Mouse (Mus musculus) MEL (cell line): ENCODE data around the gene H13. TPM values are rescaled to one million over a fixed set of nuclear protein-coding genes. Genes with fewer than 3 reads are reported as not detected.

Source experiments
- DNase-seq: peaks from one replicate; pipeline ENCODE4 v3.0.0; 2011; ENCODE audit warnings: low read depth, low spot score
- H3K27ac ChIP-seq: 2 replicates; pipeline ENCODE4 v1.5.1; 2012; ENCODE audit warnings: low read depth, mild to moderate bottlenecking, control low read depth, low read length, moderate library complexity; ENCODE audit not compliant: control insufficient read depth
- H3K27me3 ChIP-seq, 2 experiments: fragments of 150-350 bp in 1 of 2; sonication (generic) in 1 of 2; 2 replicates each; pipeline ENCODE4 v1.6.1; 2012; ENCODE audit warnings: low read length in 2 of 2, mild to moderate bottlenecking in 2 of 2, improper control_type of control experiment in 1 of 2, moderate library complexity in 1 of 2; ENCODE audit not compliant: insufficient read depth in 2 of 2, control insufficient read depth in 1 of 2
- H3K36me3 ChIP-seq, 2 experiments: 2 replicates each; pipeline ENCODE4 v1.6.1; 2012 to 2014; ENCODE audit warnings: low read length in 2 of 2, improper control_type of control experiment in 1 of 2, inconsistent platforms in 1 of 2, mild to moderate bottlenecking in 1 of 2; ENCODE audit not compliant: insufficient read depth in 2 of 2, control insufficient read depth in 1 of 2
- H3K4me1 ChIP-seq, 2 experiments: fragments of 150-350 bp in 1 of 2; sonication (generic) in 1 of 2; 2 replicates each; pipeline ENCODE4 v1.6.1; 2012; ENCODE audit warnings: low read length in 2 of 2, improper control_type of control experiment in 1 of 2, mild to moderate bottlenecking in 1 of 2; ENCODE audit not compliant: insufficient read depth in 2 of 2, control insufficient read depth in 1 of 2
- H3K4me3 ChIP-seq, 2 experiments: fragments of 150-350 bp in 1 of 2; sonication (generic) in 1 of 2; 2 replicates each; pipeline ENCODE4 v1.5.1; 2012; ENCODE audit warnings: low read depth in 2 of 2, low read length in 2 of 2, mild to moderate bottlenecking in 2 of 2, moderate library complexity in 2 of 2, control low read depth in 1 of 2, improper control_type of control experiment in 1 of 2; ENCODE audit not compliant: control insufficient read depth in 1 of 2, insufficient read depth in 1 of 2
- H3K79me2 ChIP-seq: 2 replicates; pipeline ENCODE4 v1.6.1; 2012; ENCODE audit warnings: mild to moderate bottlenecking, low read length, moderate library complexity; ENCODE audit not compliant: control insufficient read depth, poor library complexity, insufficient read depth
- H3K9ac ChIP-seq: 2 replicates; pipeline ENCODE4 v1.6.1; 2012; ENCODE audit warnings: low read depth, mild to moderate bottlenecking, control low read depth, low read length, moderate library complexity; ENCODE audit not compliant: control insufficient read depth, poor library complexity, severe bottlenecking
- H3K9me3 ChIP-seq: fragments of 150-350 bp; sonication (generic); replicated peaks from 2 replicates; pipeline ENCODE4 v1.6.1; 2012; ENCODE audit warnings: mild to moderate bottlenecking, low read length, improper control_type of control experiment, moderate library complexity; ENCODE audit not compliant: insufficient read depth
- BHLHE40 ChIP-seq: IDR thresholded peaks from 2 replicates; pipeline ENCODE4 v1.6.1; 2012; ENCODE audit warnings: low read depth, mild to moderate bottlenecking, inconsistent platforms, low read length, improper control_type of control experiment, borderline replicate concordance
- CHD2 ChIP-seq: IDR thresholded peaks from 2 replicates; pipeline ENCODE4 v1.6.1; 2011; ENCODE audit warnings: low read length, improper control_type of control experiment
- CTCF ChIP-seq, 3 experiments: IDR thresholded peaks in 2 of 3; conservative IDR thresholded peaks in 1 of 3; 2 replicates each; pipeline ENCODE4 v1.5.1; 2011 to 2012; ENCODE audit warnings: low read length in 3 of 3, low read depth in 2 of 3, mild to moderate bottlenecking in 2 of 3, improper control_type of control experiment in 1 of 3, inconsistent platforms in 1 of 3, mixed read lengths in 1 of 3, moderate library complexity in 1 of 3; ENCODE audit not compliant: control insufficient read depth in 1 of 3, insufficient read depth in 1 of 3, poor library complexity in 1 of 3, severe bottlenecking in 1 of 3
- E2F4 ChIP-seq: IDR thresholded peaks from 2 replicates; pipeline ENCODE4 v1.6.1; 2011; ENCODE audit warnings: low read depth, low read length, improper control_type of control experiment, borderline replicate concordance
- EP300 ChIP-seq, 2 experiments: IDR thresholded peaks; 2 replicates each; pipeline ENCODE4 v1.6.1; 2011; ENCODE audit warnings: improper control_type of control experiment in 2 of 2, low read length in 2 of 2, low read depth in 1 of 2, mild to moderate bottlenecking in 1 of 2
- GATA1 ChIP-seq: IDR thresholded peaks from 2 replicates; pipeline ENCODE4 v1.6.1; 2011; ENCODE audit warnings: low read depth, low read length, improper control_type of control experiment
- JUND ChIP-seq: IDR thresholded peaks from 2 replicates; pipeline ENCODE4 v1.6.1; 2011; ENCODE audit warnings: low read depth, mild to moderate bottlenecking, improper control_type of control experiment, low read length
- MAFK ChIP-seq: IDR thresholded peaks from 2 replicates; pipeline ENCODE4 v1.6.1; 2011; ENCODE audit warnings: low read depth, mild to moderate bottlenecking, low read length, improper control_type of control experiment, borderline replicate concordance
- MAX ChIP-seq: IDR thresholded peaks from 2 replicates; pipeline ENCODE4 v1.6.1; 2011; ENCODE audit warnings: low read length, improper control_type of control experiment
- MAZ ChIP-seq: IDR thresholded peaks from 2 replicates; pipeline ENCODE4 v1.6.1; 2012; ENCODE audit warnings: low read depth, mild to moderate bottlenecking, inconsistent platforms, low read length, improper control_type of control experiment
- MEF2A ChIP-seq: IDR thresholded peaks from 2 replicates; pipeline ENCODE4 v1.6.1; 2014; ENCODE audit warnings: low read depth, mild to moderate bottlenecking, inconsistent platforms, low read length, improper control_type of control experiment; ENCODE audit not compliant: poor library complexity, insufficient replicate concordance, severe bottlenecking; ENCODE audit errors: extremely low read depth
- MXI1 ChIP-seq: IDR thresholded peaks from 2 replicates; pipeline ENCODE4 v1.6.1; 2011; ENCODE audit warnings: mild to moderate bottlenecking, low read depth, low read length, improper control_type of control experiment
- MYB ChIP-seq: IDR thresholded peaks from 2 replicates; pipeline ENCODE4 v1.6.1; 2011; ENCODE audit warnings: mild to moderate bottlenecking, low read depth, low read length, improper control_type of control experiment
- MYC ChIP-seq: IDR thresholded peaks from 2 replicates; pipeline ENCODE4 v1.6.1; 2011; ENCODE audit warnings: low read depth, mild to moderate bottlenecking, low read length, improper control_type of control experiment, moderate library complexity
- NELFE ChIP-seq: IDR thresholded peaks from 2 replicates; pipeline ENCODE4 v1.6.1; 2011; ENCODE audit warnings: low read depth, low read length, improper control_type of control experiment
- NRF1 ChIP-seq: IDR thresholded peaks from 2 replicates; pipeline ENCODE4 v1.6.1; 2014; ENCODE audit warnings: low read depth, mild to moderate bottlenecking, inconsistent platforms, low read length, improper control_type of control experiment, moderate library complexity; ENCODE audit not compliant: poor library complexity, insufficient read depth, severe bottlenecking
- POLR2A ChIP-seq, 2 experiments: IDR thresholded peaks; 2 replicates each; pipeline ENCODE4 v1.6.1; 2011 to 2012; ENCODE audit warnings: low read length in 2 of 2, mild to moderate bottlenecking in 2 of 2, control low read depth in 1 of 2, improper control_type of control experiment in 1 of 2, low read depth in 1 of 2, moderate library complexity in 1 of 2; ENCODE audit not compliant: control insufficient read depth in 1 of 2, insufficient read depth in 1 of 2, poor library complexity in 1 of 2
- POLR2AphosphoS5 ChIP-seq: IDR thresholded peaks from 2 replicates; pipeline ENCODE4 v1.6.1; 2012; ENCODE audit warnings: low read depth, borderline replicate concordance, mild to moderate bottlenecking, inconsistent platforms, low read length, moderate library complexity, mixed read lengths
- RAD21 ChIP-seq: IDR thresholded peaks from 2 replicates; pipeline ENCODE4 v1.6.1; 2011; ENCODE audit warnings: mild to moderate bottlenecking, low read depth, low read length, improper control_type of control experiment
- RCOR1 ChIP-seq: IDR thresholded peaks from 2 replicates; pipeline ENCODE4 v1.6.1; 2012; ENCODE audit warnings: low read depth, mild to moderate bottlenecking, inconsistent platforms, low read length, improper control_type of control experiment
- SIN3A ChIP-seq: IDR thresholded peaks from 2 replicates; pipeline ENCODE4 v1.6.1; 2012; ENCODE audit warnings: low read length, improper control_type of control experiment, inconsistent platforms
- SMC3 ChIP-seq: IDR thresholded peaks from 2 replicates; pipeline ENCODE4 v1.6.1; 2011; ENCODE audit warnings: low read depth, low read length, improper control_type of control experiment
- TAL1 ChIP-seq: IDR thresholded peaks from 2 replicates; pipeline ENCODE4 v1.6.1; 2012; ENCODE audit warnings: mild to moderate bottlenecking, inconsistent platforms, low read length, moderate library complexity, mixed read lengths
- TBP ChIP-seq: IDR thresholded peaks from 2 replicates; pipeline ENCODE4 v1.8.0; 2011; ENCODE audit warnings: low read depth, low read length, improper control_type of control experiment
- TCF12 ChIP-seq: IDR thresholded peaks from 2 replicates; pipeline ENCODE4 v1.6.1; 2014; ENCODE audit warnings: low read depth, mild to moderate bottlenecking, inconsistent platforms, low read length, improper control_type of control experiment, moderate library complexity
- UBTF ChIP-seq: IDR thresholded peaks from 2 replicates; pipeline ENCODE4 v1.6.1; 2012; ENCODE audit warnings: low read depth, mild to moderate bottlenecking, inconsistent platforms, low read length, improper control_type of control experiment, moderate library complexity, borderline replicate concordance; ENCODE audit not compliant: insufficient read depth
- USF1 ChIP-seq: IDR thresholded peaks from 2 replicates; pipeline ENCODE4 v1.6.1; 2014; ENCODE audit warnings: low read depth, mild to moderate bottlenecking, inconsistent platforms, low read length, improper control_type of control experiment, moderate library complexity
- USF2 ChIP-seq, 2 experiments: IDR thresholded peaks; 2 replicates each; pipeline ENCODE4 v1.6.1; 2011 to 2012; ENCODE audit warnings: improper control_type of control experiment in 2 of 2, low read length in 2 of 2, borderline replicate concordance in 1 of 2, inconsistent platforms in 1 of 2, low read depth in 1 of 2, mild to moderate bottlenecking in 1 of 2; ENCODE audit not compliant: insufficient read depth in 1 of 2
- ZC3H11A ChIP-seq: IDR thresholded peaks from 2 replicates; pipeline ENCODE4 v1.6.1; 2012; ENCODE audit warnings: low read depth, mild to moderate bottlenecking, inconsistent platforms, low read length, improper control_type of control experiment
- ZKSCAN1 ChIP-seq: IDR thresholded peaks from 2 replicates; pipeline ENCODE4 v1.6.1; 2012; ENCODE audit warnings: low read depth, mild to moderate bottlenecking, inconsistent platforms, low read length, improper control_type of control experiment, moderate library complexity
- ZMIZ1 ChIP-seq: IDR thresholded peaks from 2 replicates; pipeline ENCODE4 v1.6.1; 2012; ENCODE audit warnings: low read depth, mild to moderate bottlenecking, inconsistent platforms, low read length, improper control_type of control experiment, moderate library complexity
- polyA plus RNA-seq, 2 experiments: library from polyadenylated mRNA; stranded (reverse) in 1 of 2; unstranded in 1 of 2; fragments of >175 nt in 1 of 2; fragments of >200 nt in 1 of 2; gene quantifications; 2 replicates each; pipeline versions ENCODE4 v1.2.1 to v1.2.4; 2012; ENCODE audit warnings: low replicate concordance in 2 of 2, low read depth in 1 of 2; ENCODE audit not compliant: insufficient read length in 2 of 2, insufficient read depth in 1 of 2, missing spikeins in 1 of 2
- total RNA-seq: library from RNA; depleted of rRNA; stranded (reverse); fragments of 300-350 nt; gene quantifications from 2 replicates; pipeline ENCODE4 v1.2.3, GENCODE M21; 2012

The H13 gene
- total and polyA plus RNA-seq, 3 experiments: 82.7 to 421 (median 139) TPM

GRCm38 (mm10) chr2:152739031-152739841 is 70.0 kb downstream of the H13 start (continued):
- TF ChIP-seq ZMIZ1: no peak; the same call in 1 of the 2 replicates
- TF ChIP-seq MYC: no peak; the same call in 1 of the 2 replicates
- TF ChIP-seq TBP: 0 out of 2 replicates have a peak, but pooled peaks have one; percentile 11
- no peak for TF ChIP-seq ZC3H11A
- TF ChIP-seq POLR2AphosphoS5: peak; percentile 95; the same call in 1 of the 2 replicates
- peak; percentile 10; the same call in 1 of the 2 replicates for TF ChIP-seq TAL1
- no peak for TF ChIP-seq E2F4
- no peak for TF ChIP-seq RCOR1
- TF ChIP-seq USF1: no peak
- TF ChIP-seq JUND: no peak
- no peak for TF ChIP-seq SIN3A
- peak; percentile 51; the same call in 1 of the 2 replicates for TF ChIP-seq TCF12
- no peak; the same call in 1 of the 2 replicates for TF ChIP-seq BHLHE40
- TF ChIP-seq MYB: no peak
- TF ChIP-seq POLR2A (IDR thresholded peaks at IDR 0.05; ENCODE audit: control insufficient read depth in 1 of 2, insufficient read depth in 1 of 2, low read depth in 1 of 2, low read length in 2 of 2, poor library complexity in 1 of 2): no peak; a peak in 1 of 4 replicates
- no peak for TF ChIP-seq RAD21
- no peak for TF ChIP-seq GATA1
- no peak for TF ChIP-seq SMC3
- no peak; the same call in 1 of the 2 replicates for TF ChIP-seq MXI1
- TF ChIP-seq NELFE: peak; percentile 48; the same call in 1 of the 2 replicates
- peak; percentile 92 for TF ChIP-seq ZKSCAN1
- no peak for TF ChIP-seq UBTF
- TF ChIP-seq EP300 (IDR thresholded peaks at IDR 0.05; ENCODE audit: low read depth in 1 of 2, low read length in 2 of 2): no peak

- Histone ChIP-seq H3K4me1 (peaks cover 0 to 47% of the 10 kb centered on the region in 2 experiments; a peak in 3 of 4 replicates), H3K79me2 (peaks cover 18% of the 10 kb centered on the region), H3K9me3 (no peaks in the 10 kb centered on the region), H3K9ac (peak overlapping the region; percentile 73), H3K36me3 (peaks cover 0 to 29% of the 10 kb centered on the region in 2 experiments; a peak in 2 of 4 replicates), H3K4me3 (peak overlapping the region; percentile 36 to 50), H3K27me3 (no peaks in the 10 kb centered on the region), H3K27ac (peak overlapping the region; percentile 90)
- DNase-seq: peak; percentile 94
- no peak for TF ChIP-seq SMC3
- no peak for TF ChIP-seq JUND
- no peak for TF ChIP-seq CTCF (IDR thresholded peaks at IDR 0.05 in 2 of 3, conservative IDR thresholded peaks at IDR 0.05 in 1 of 3; ENCODE audit: control insufficient read depth in 1 of 3, insufficient read depth in 1 of 3, low read depth in 2 of 3, low read length in 3 of 3, poor library complexity in 1 of 3, severe bottlenecking in 1 of 3)
- no peak for TF ChIP-seq USF2 (IDR thresholded peaks at IDR 0.05; ENCODE audit: borderline replicate concordance in 1 of 2, insufficient read depth in 1 of 2, low read depth in 1 of 2, low read length in 2 of 2)
- TF ChIP-seq TCF12: peak; percentile 82
- no peak for TF ChIP-seq MEF2A
- TF ChIP-seq TAL1: peak; percentile 59
- TF ChIP-seq NRF1: no peak
- TF ChIP-seq MAX: 0 out of 2 replicates have a peak, but pooled peaks have one; percentile 9
- peak; percentile 91 for TF ChIP-seq GATA1
- TF ChIP-seq SIN3A: peak; percentile 93
- no peak for TF ChIP-seq RAD21
- TF ChIP-seq USF1: no peak
- peak; percentile 91 for TF ChIP-seq MAZ
- TF ChIP-seq MAFK: no peak
- TF ChIP-seq ZC3H11A: no peak
- TF ChIP-seq MYB: no peak
- TF ChIP-seq UBTF: no peak
- TF ChIP-seq MXI1: no peak
- TF ChIP-seq CHD2: no peak
Measured at GRCm38 (mm10) chr2:152739842-152740260, 70.6 kb downstream of the H13 start.
